12 mouse cellular contexts compared by ENCODE assay signal in the genomic region with DNA sequence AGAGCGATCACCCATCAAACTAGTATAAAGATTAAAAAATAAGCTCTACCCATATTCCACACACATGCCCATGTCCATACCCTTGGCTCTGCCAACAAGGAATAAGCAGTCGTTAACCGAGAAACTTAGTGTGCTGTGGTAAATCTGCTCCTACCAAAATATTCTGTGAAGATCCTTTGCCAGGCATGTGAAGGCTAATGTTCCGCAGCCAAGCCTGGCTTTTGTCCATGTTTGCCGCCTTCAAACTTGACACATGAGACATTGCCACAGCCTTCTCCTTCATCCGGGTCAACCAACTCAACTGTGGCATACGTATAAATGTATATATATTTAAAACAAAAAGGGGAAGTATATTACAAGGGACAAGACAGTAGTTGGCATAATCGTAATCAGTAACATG. TPM values are rescaled to one million over a fixed set of nuclear protein-coding genes. Genes with fewer than 3 reads are reported as not detected.
"Had no signal": no experiment of that assay in that cellular context is flagged by ENCODE, and none has a peak within 500 bp of the region (broad histone marks: within the 10 kb centered on the region; RNA-seq: fewer than 3 reads in every experiment).

No protein-coding gene starts in this region.

- H3K4me1 ChIP-seq: kidney, embryonic 15.5 days; midbrain, embryonic 12.5 days had no signal

- H3K27ac ChIP-seq: kidney, embryonic 15.5 days; limb, embryonic 13.5 days; liver, embryonic 14.5 days; midbrain, embryonic 12.5 days had no signal

- H3K36me3 ChIP-seq: kidney, embryonic 15.5 days; limb, embryonic 13.5 days; midbrain, embryonic 12.5 days had no signal

- DNase-seq: kidney, postnatal 14 days; lung, adult 18-20 months; right cerebral cortex, postnatal 14 days; thymus, postnatal 36 days had no signal

- H3K4me3 ChIP-seq: kidney, embryonic 15.5 days; limb, embryonic 13.5 days; midbrain, embryonic 12.5 days had no signal

- H3K27me3 ChIP-seq: limb, embryonic 13.5 days; midbrain, embryonic 12.5 days had no signal

- H3K9me3 ChIP-seq: kidney, embryonic 15.5 days; limb, embryonic 13.5 days; midbrain, embryonic 12.5 days had no signal

RNA-seq across cellular contexts. Expression of a gene that starts 34.0 kb away (rescaled TPM):
- total RNA-seq: layer of hippocampus, postnatal 25 days; left cerebral cortex, postnatal 36 days; megakaryocyte-erythroid progenitor cell, adult 5-6 weeks had no signal
- polyA plus RNA-seq: liver, adult 2 months had no signal
